Mouse (Mus musculus): ENCODE results near the gene Ctnna3. TPM values are rescaled to one million over a fixed set of nuclear protein-coding genes. Genes with fewer than 3 reads are reported as not detected.

The Ctnna3 gene
- polyA plus RNA-seq, 1 experiment from 2014 or later = 0.41 TPM

- peak; percentile 80 for DNase-seq (ENCODE audit: low spot score)
- H3K4me3 ChIP-seq (ENCODE audit: low read depth, low read length) = peak overlapping the region; percentile 5; the same call in 1 of the 2 replicates
Measured at GRCm38 (mm10) chr10:64084465-64084864, 654.6 kb downstream of the Ctnna3 start.

GRCm38 (mm10) chr10:64086183-64086566 lies 656.3 kb downstream of the Ctnna3 start:
- 60% methylated on average over 16 of the region's 16 CpGs for WGBS
- ATAC-seq (no peak), DNase-seq (ENCODE audit: low spot score) (peak; percentile 29)
- 0 out of 2 replicates have a peak, but pooled peaks cover 5% of the 10 kb centered on the region for H3K27me3 ChIP-seq (replicated peaks; ENCODE audit: control insufficient read depth, insufficient read depth, low read length)
- H3K4me3 ChIP-seq (ENCODE audit: low read depth, low read length) = peak overlapping the region; percentile 43
- peak overlapping the region; percentile 35; the same call in 1 of the 2 replicates for H3K9ac ChIP-seq (ENCODE audit: low read length)
- H3K4me1 ChIP-seq (ENCODE audit: control insufficient read depth, insufficient read depth, low read length) = peaks cover 6% of the 10 kb centered on the region
- no peaks in the 10 kb centered on the region for H3K9me3 ChIP-seq (replicated peaks; ENCODE audit: control insufficient read depth, low read length)
- no peaks in the 10 kb centered on the region for H3K36me3 ChIP-seq (ENCODE audit: control insufficient read depth, insufficient read depth, low read length)
- H3K4me2 ChIP-seq (ENCODE audit: low read length) = peak overlapping the region; percentile 85
- no peak overlapping the region for H3K27ac ChIP-seq (ENCODE audit: low read depth, low read length)

More at GRCm38 (mm10) chr10:64084465-64084864, 654.6 kb downstream of the Ctnna3 start:
- Histone ChIP-seq H3K27ac (ENCODE audit: low read depth, low read length) (no peak overlapping the region), H3K9me3 (replicated peaks; ENCODE audit: control insufficient read depth, low read length) (no peaks in the 10 kb centered on the region), H3K9ac (ENCODE audit: low read length) (no peak overlapping the region), H3K4me1 (ENCODE audit: control insufficient read depth, insufficient read depth, low read length) (peaks cover 6% of the 10 kb centered on the region), H3K27me3 (replicated peaks; ENCODE audit: control insufficient read depth, insufficient read depth, low read length) (0 out of 2 replicates have a peak, but pooled peaks cover 5% of the 10 kb centered on the region), H3K4me2 (ENCODE audit: low read length) (peak overlapping the region; percentile 33; the same call in 1 of the 2 replicates), H3K36me3 (ENCODE audit: control insufficient read depth, insufficient read depth, low read length) (no peaks in the 10 kb centered on the region)
- ATAC-seq = 0 out of 2 replicates have a peak, but pooled peaks have one; percentile 16
- 36% methylated on average over 4 of the region's 4 CpGs for WGBS

- Histone ChIP-seq H3K4me3 (ENCODE audit: low read depth, low read length) (peak overlapping the region; percentile 43), H3K27ac (ENCODE audit: low read depth, low read length) (no peak overlapping the region), H3K4me2 (ENCODE audit: low read length) (peak overlapping the region; percentile 85), H3K4me1 (ENCODE audit: control insufficient read depth, insufficient read depth, low read length) (peaks cover 6% of the 10 kb centered on the region), H3K36me3 (ENCODE audit: control insufficient read depth, insufficient read depth, low read length) (no peaks in the 10 kb centered on the region), H3K9me3 (replicated peaks; ENCODE audit: control insufficient read depth, low read length) (no peaks in the 10 kb centered on the region), H3K9ac (ENCODE audit: low read length) (peak overlapping the region; percentile 61; the same call in 1 of the 2 replicates), H3K27me3 (replicated peaks; ENCODE audit: control insufficient read depth, insufficient read depth, low read length) (0 out of 2 replicates have a peak, but pooled peaks cover 5% of the 10 kb centered on the region)
- WGBS = 4% methylated on average over 12 of the region's 12 CpGs
- peak; percentile 50 for DNase-seq (ENCODE audit: low spot score)
- ATAC-seq = peak; percentile 18; the same call in 1 of the 2 replicates
Measured at GRCm38 (mm10) chr10:64086567-64087391, 656.9 kb downstream of the Ctnna3 start.

GRCm38 (mm10) chr10:64087521-64087920 lies 657.6 kb downstream of the Ctnna3 start:
- H3K4me3 ChIP-seq (ENCODE audit: low read depth, low read length) = peak overlapping the region; percentile 43
- no peaks in the 10 kb centered on the region for H3K9me3 ChIP-seq (replicated peaks; ENCODE audit: control insufficient read depth, low read length)
- H3K27me3 ChIP-seq (replicated peaks; ENCODE audit: control insufficient read depth, insufficient read depth, low read length) = 0 out of 2 replicates have a peak, but pooled peaks cover 5% of the 10 kb centered on the region
- peak; percentile 49 for DNase-seq (ENCODE audit: low spot score)
- peak overlapping the region; percentile 85 for H3K4me2 ChIP-seq (ENCODE audit: low read length)
- no peak overlapping the region for H3K27ac ChIP-seq (ENCODE audit: low read depth, low read length)
- H3K36me3 ChIP-seq (ENCODE audit: control insufficient read depth, insufficient read depth, low read length) = no peaks in the 10 kb centered on the region
- H3K9ac ChIP-seq (ENCODE audit: low read length) = peak overlapping the region; percentile 61
- 0 out of 2 replicates have a peak, but pooled peaks have one; percentile 10 for ATAC-seq
- WGBS = under 1% methylated on average over 12 of the region's 12 CpGs
- peaks cover 6% of the 10 kb centered on the region for H3K4me1 ChIP-seq (ENCODE audit: control insufficient read depth, insufficient read depth, low read length)

- DNase-seq (ENCODE audit: low spot score) = peak; percentile 59
- 3% methylated on average over 26 of the region's 26 CpGs for WGBS
- peak overlapping the region; percentile 85 for H3K4me2 ChIP-seq (ENCODE audit: low read length)
- H3K9me3 ChIP-seq (replicated peaks; ENCODE audit: control insufficient read depth, low read length) = no peaks in the 10 kb centered on the region
- peak overlapping the region; percentile 43 for H3K4me3 ChIP-seq (ENCODE audit: low read depth, low read length)
- H3K9ac ChIP-seq (ENCODE audit: low read length) = peak overlapping the region; percentile 61
- H3K4me1 ChIP-seq (ENCODE audit: control insufficient read depth, insufficient read depth, low read length) = peaks cover 6% of the 10 kb centered on the region
- H3K36me3 ChIP-seq (ENCODE audit: control insufficient read depth, insufficient read depth, low read length) = no peaks in the 10 kb centered on the region
- no peak overlapping the region; the same call in 1 of the 2 replicates for H3K27ac ChIP-seq (ENCODE audit: low read depth, low read length)
- peak; percentile 9; the same call in 1 of the 2 replicates for ATAC-seq
- H3K27me3 ChIP-seq (replicated peaks; ENCODE audit: control insufficient read depth, insufficient read depth, low read length) = 0 out of 2 replicates have a peak, but pooled peaks cover 5% of the 10 kb centered on the region
Measured at GRCm38 (mm10) chr10:64087936-64088773, 658.3 kb downstream of the Ctnna3 start.

GRCm38 (mm10) chr10:64088774-64089460 lies 659.0 kb downstream of the Ctnna3 start:
- H3K4me3 ChIP-seq (ENCODE audit: low read depth, low read length) = peak overlapping the region; percentile 43
- H3K4me1 ChIP-seq (ENCODE audit: control insufficient read depth, insufficient read depth, low read length) = peaks cover 6% of the 10 kb centered on the region
- DNase-seq (ENCODE audit: low spot score) = peak; percentile 27
- 0 out of 2 replicates have a peak, but pooled peaks cover 5% of the 10 kb centered on the region for H3K27me3 ChIP-seq (replicated peaks; ENCODE audit: control insufficient read depth, insufficient read depth, low read length)
- H3K4me2 ChIP-seq (ENCODE audit: low read length) = peak overlapping the region; percentile 85
- WGBS = 15% methylated on average over 19 of the region's 19 CpGs
- H3K27ac ChIP-seq (ENCODE audit: low read depth, low read length) = no peak overlapping the region
- H3K9me3 ChIP-seq (replicated peaks; ENCODE audit: control insufficient read depth, low read length) = no peaks in the 10 kb centered on the region
- no peaks in the 10 kb centered on the region for H3K36me3 ChIP-seq (ENCODE audit: control insufficient read depth, insufficient read depth, low read length)
- ATAC-seq = no peak
- H3K9ac ChIP-seq (ENCODE audit: low read length) = peak overlapping the region; percentile 61; the same call in 1 of the 2 replicates

- H3K9me3 ChIP-seq (replicated peaks; ENCODE audit: control insufficient read depth, low read length) = no peaks in the 10 kb centered on the region
- H3K4me3 ChIP-seq (ENCODE audit: low read depth, low read length) = peak within 1 kb of the TSS; percentile 43
- 0 out of 2 replicates have a peak, but pooled peaks cover 5% of the 10 kb centered on the region for H3K27me3 ChIP-seq (replicated peaks; ENCODE audit: control insufficient read depth, insufficient read depth, low read length)
- H3K36me3 ChIP-seq (ENCODE audit: control insufficient read depth, insufficient read depth, low read length) = no peaks in the 10 kb centered on the region
- peak; percentile 92 for ATAC-seq
- peak within 1 kb of the TSS; percentile 85 for H3K4me2 ChIP-seq (ENCODE audit: low read length)
- H3K9ac ChIP-seq (ENCODE audit: low read length) = peak within 1 kb of the TSS; percentile 64
- peak; percentile 95 for DNase-seq (ENCODE audit: low spot score)
- H3K27ac ChIP-seq (ENCODE audit: low read depth, low read length) = no peak within 1 kb of the TSS
- 1% methylated on average over 22 of the region's 22 CpGs for WGBS
- H3K4me1 ChIP-seq (ENCODE audit: control insufficient read depth, insufficient read depth, low read length) = peaks cover 4% of the 10 kb centered on the region
Measured at GRCm38 (mm10) chr10:64089680-64090460, 660.0 kb downstream of the Ctnna3 start, which contains the start of gene Lrrtm3. Gene Lrrtm3, minus strand, starts transcription at chr10:64090277.

All from forebrain, embryonic 14.5 days (tissue).